Mouse (Mus musculus): ENCODE data around the gene Numa1. TPM values are rescaled to one million over a fixed set of nuclear protein-coding genes. Genes with fewer than 3 reads are reported as not detected.
"Not testable (repeated sequence)": the region's sequence is repeated elsewhere in the genome, so short reads cannot be mapped to it uniquely, and the experiment has no call there.

Gene Numa1
- polyA plus RNA-seq, 1 experiment from 2014 or later = 66.3 TPM

DNA sequence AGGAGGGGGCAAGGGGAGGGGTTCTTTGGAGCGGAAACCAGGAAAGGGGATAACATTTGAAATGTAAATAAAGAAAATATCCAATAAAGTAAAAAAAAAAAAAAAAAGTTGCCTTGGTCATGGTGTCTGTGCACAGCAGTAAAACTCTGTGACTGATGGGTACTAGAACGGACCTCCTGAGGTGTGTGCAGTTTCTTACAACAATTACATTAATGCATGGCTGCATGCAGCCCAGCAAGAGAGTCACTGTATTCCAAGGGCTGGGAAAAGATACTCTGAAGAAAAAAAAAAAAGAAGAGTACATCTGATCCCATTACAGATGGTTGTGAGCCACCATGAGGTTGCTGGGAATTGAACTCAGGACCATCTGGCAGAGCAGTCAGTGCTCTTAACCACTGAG is 87.0 kb downstream of the Numa1 start:
- H3K27me3 ChIP-seq (replicated peaks; ENCODE audit: control insufficient read depth, insufficient read depth, low read length); ATAC-seq (replicated peaks; ENCODE audit: low FRiP score); H3K27ac ChIP-seq (ENCODE audit: low read depth, low read length); H3K4me2 ChIP-seq; H3K4me3 ChIP-seq (ENCODE audit: low read depth, low read length); H3K9ac ChIP-seq (ENCODE audit: low read depth, low read length); H3K9me3 ChIP-seq (ENCODE audit: control insufficient read depth, low read length); H3K4me1 ChIP-seq (replicated peaks; ENCODE audit: control insufficient read depth, insufficient read depth, low read length): not testable (repeated sequence)
- WGBS = 95% methylated on average over 2 of the region's 2 CpGs
- DNase-seq (ENCODE audit: low spot score) = peak; percentile 17
- peaks cover 30% of the 10 kb centered on the region for H3K36me3 ChIP-seq (ENCODE audit: control insufficient read depth, insufficient read depth, low read length)

- Histone ChIP-seq H3K27ac (ENCODE audit: low read depth, low read length) (no peak overlapping the region), H3K4me1 (replicated peaks; ENCODE audit: control insufficient read depth, insufficient read depth, low read length) (0 out of 2 replicates have a peak, but pooled peaks cover 2% of the 10 kb centered on the region), H3K9ac (ENCODE audit: low read depth, low read length) (no peak overlapping the region), H3K9me3 (ENCODE audit: control insufficient read depth, low read length) (no peaks in the 10 kb centered on the region), H3K36me3 (ENCODE audit: control insufficient read depth, insufficient read depth, low read length) (peaks cover 20% of the 10 kb centered on the region), H3K4me3 (ENCODE audit: low read depth, low read length) (no peak overlapping the region), H3K27me3 (replicated peaks; ENCODE audit: control insufficient read depth, insufficient read depth, low read length) (no peaks in the 10 kb centered on the region), H3K4me2 (no peak overlapping the region)
- WGBS = 94% methylated on average over 9 of the region's 9 CpGs
- DNase-seq (ENCODE audit: low spot score) (peak; percentile 15), ATAC-seq (replicated peaks; ENCODE audit: low FRiP score) (no peak)
Measured at GRCm38 (mm10) chr7:102023821-102024220, 89.9 kb downstream of the Numa1 start.

DNA sequence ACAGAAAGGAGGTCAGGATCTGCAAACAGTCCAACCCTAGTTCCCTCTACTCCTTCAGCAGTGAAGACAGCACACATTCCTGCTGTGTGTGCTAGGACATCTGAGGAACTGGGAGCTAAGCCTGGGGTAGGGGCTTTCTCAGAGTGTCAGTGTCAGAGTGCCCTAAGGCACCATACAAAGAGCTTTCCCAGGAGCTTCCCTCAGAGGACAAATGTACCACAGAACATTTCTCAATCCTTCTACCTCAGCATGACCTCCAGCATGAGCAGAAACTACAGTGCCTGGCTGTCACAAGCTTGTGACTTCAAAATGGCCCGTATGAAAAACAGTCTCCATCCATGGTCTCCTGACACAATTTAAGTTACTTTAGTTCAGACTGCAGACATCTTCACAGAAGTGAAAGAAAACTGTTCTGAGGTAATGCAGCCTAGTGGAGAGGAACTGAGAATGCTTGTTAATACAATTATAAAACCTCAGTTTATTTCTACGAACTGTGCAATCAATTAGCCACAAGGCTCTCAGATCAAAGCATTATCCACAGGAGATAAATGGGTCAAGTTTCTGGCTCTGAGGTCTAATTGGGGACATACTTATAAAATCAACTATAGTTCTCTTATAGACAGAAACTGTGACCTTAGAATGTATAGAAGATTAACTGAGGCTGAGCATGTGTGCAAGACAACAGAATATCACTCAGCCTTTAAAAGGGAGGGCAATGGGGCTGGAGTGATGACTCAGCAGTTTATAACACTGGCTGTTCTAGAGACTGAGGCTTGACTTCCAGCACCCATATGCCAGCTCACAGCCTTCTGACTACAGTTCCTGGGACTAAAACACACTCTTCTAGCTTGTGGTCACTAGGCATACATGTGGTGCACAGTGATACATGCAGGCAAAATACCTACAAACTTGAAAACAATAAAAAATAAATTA is 91.5 kb downstream of the Numa1 start:
- no peaks in the 10 kb centered on the region for H3K9me3 ChIP-seq (ENCODE audit: control insufficient read depth, low read length)
- ATAC-seq (replicated peaks; ENCODE audit: low FRiP score) = peak; percentile 60; the same call in 1 of the 2 replicates

DNA sequence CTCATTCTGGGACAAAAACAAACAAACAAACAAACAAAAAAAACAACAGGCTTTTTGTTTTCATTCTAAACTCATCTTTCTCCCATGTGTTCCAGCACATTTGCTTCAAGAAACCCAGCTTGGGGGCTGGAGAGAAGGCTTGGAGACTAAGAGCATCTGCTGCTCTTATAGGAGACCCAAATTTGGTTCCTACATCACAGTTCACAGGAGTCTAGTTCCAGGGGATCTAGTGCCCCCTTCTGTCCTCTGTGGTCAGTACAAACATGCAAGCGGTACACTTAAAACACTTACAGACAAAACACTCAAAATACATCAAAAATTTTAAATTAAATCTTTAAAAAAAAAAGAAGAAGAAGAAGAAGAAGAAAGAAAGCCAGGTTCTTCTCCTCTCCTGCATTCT is 101.0 kb downstream of the Numa1 start:
- H3K4me1 ChIP-seq (replicated peaks; ENCODE audit: control insufficient read depth, insufficient read depth, low read length) = no peaks in the 10 kb centered on the region
- ATAC-seq (replicated peaks; ENCODE audit: low FRiP score) (no peak), DNase-seq (ENCODE audit: low spot score) (no peak)
- no peak overlapping the region for H3K4me2 ChIP-seq
- no peak overlapping the region for H3K27ac ChIP-seq (ENCODE audit: low read depth, low read length)
- no peak overlapping the region for H3K4me3 ChIP-seq (ENCODE audit: low read depth, low read length)
- H3K36me3 ChIP-seq (ENCODE audit: control insufficient read depth, insufficient read depth, low read length) = peaks cover 27% of the 10 kb centered on the region
- no peaks in the 10 kb centered on the region for H3K9me3 ChIP-seq (ENCODE audit: control insufficient read depth, low read length)
- WGBS = 83% methylated on average over 1 of the region's 1 CpGs
- H3K27me3 ChIP-seq (replicated peaks; ENCODE audit: control insufficient read depth, insufficient read depth, low read length) = no peaks in the 10 kb centered on the region
- no peak overlapping the region for H3K9ac ChIP-seq (ENCODE audit: low read depth, low read length)

More for the DNA sequence above, 91.5 kb downstream of the Numa1 start:
- Histone ChIP-seq H3K27ac (ENCODE audit: low read depth, low read length) (no peak overlapping the region), H3K4me2 (no peak overlapping the region), H3K27me3 (replicated peaks; ENCODE audit: control insufficient read depth, insufficient read depth, low read length) (no peaks in the 10 kb centered on the region), H3K4me1 (replicated peaks; ENCODE audit: control insufficient read depth, insufficient read depth, low read length) (0 out of 2 replicates have a peak, but pooled peaks cover 2% of the 10 kb centered on the region), H3K9ac (ENCODE audit: low read depth, low read length) (no peak overlapping the region), H3K36me3 (ENCODE audit: control insufficient read depth, insufficient read depth, low read length) (peaks cover 21% of the 10 kb centered on the region), H3K4me3 (ENCODE audit: low read depth, low read length) (no peak overlapping the region)
- peak; percentile 21 for DNase-seq (ENCODE audit: low spot score)
- WGBS = 92% methylated on average over 2 of the region's 2 CpGs

- Histone ChIP-seq H3K4me1 (replicated peaks; ENCODE audit: control insufficient read depth, insufficient read depth, low read length) (no peaks in the 10 kb centered on the region), H3K4me2 (no peak overlapping the region), H3K9ac (ENCODE audit: low read depth, low read length) (no peak overlapping the region), H3K27ac (ENCODE audit: low read depth, low read length) (no peak overlapping the region), H3K9me3 (ENCODE audit: control insufficient read depth, low read length) (no peaks in the 10 kb centered on the region), H3K36me3 (ENCODE audit: control insufficient read depth, insufficient read depth, low read length) (peaks cover 26% of the 10 kb centered on the region), H3K4me3 (ENCODE audit: low read depth, low read length) (no peak overlapping the region), H3K27me3 (replicated peaks; ENCODE audit: control insufficient read depth, insufficient read depth, low read length) (no peaks in the 10 kb centered on the region)
- 95% methylated on average over 2 of the region's 2 CpGs for WGBS
- DNase-seq (ENCODE audit: low spot score) (no peak), ATAC-seq (replicated peaks; ENCODE audit: low FRiP score) (no peak)
Measured at GRCm38 (mm10) chr7:102035534-102035933, 101.6 kb downstream of the Numa1 start.

DNA sequence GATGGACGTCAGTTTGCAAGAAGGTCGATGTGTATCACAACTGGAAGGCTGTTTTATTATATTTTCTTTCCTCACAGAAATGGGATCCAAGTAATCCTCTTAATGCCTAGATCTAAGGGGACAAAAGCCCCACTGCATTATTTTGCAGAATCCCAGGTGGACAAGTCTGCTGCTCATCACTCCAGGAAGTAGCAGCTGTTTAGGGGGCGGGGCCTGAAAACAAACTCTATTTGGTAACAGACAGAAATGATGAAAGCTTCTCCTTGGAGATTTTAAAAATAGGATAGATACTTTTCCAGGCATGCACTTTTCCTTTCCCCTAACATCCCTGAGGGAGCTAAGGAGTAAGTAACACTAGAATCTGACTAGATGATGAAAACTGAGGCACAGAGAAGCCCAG is 103.4 kb downstream of the Numa1 start:
- Histone ChIP-seq H3K9ac (ENCODE audit: low read depth, low read length) (no peak overlapping the region), H3K27ac (ENCODE audit: low read depth, low read length) (no peak overlapping the region), H3K9me3 (ENCODE audit: control insufficient read depth, low read length) (no peaks in the 10 kb centered on the region), H3K4me3 (ENCODE audit: low read depth, low read length) (no peak overlapping the region), H3K4me2 (no peak overlapping the region), H3K36me3 (ENCODE audit: control insufficient read depth, insufficient read depth, low read length) (peaks cover 23% of the 10 kb centered on the region), H3K27me3 (replicated peaks; ENCODE audit: control insufficient read depth, insufficient read depth, low read length) (no peaks in the 10 kb centered on the region), H3K4me1 (replicated peaks; ENCODE audit: control insufficient read depth, insufficient read depth, low read length) (no peaks in the 10 kb centered on the region)
- no peak for ATAC-seq (replicated peaks; ENCODE audit: low FRiP score)
- 96% methylated on average over 3 of the region's 3 CpGs for WGBS
- DNase-seq (ENCODE audit: low spot score) = no peak

DNA sequence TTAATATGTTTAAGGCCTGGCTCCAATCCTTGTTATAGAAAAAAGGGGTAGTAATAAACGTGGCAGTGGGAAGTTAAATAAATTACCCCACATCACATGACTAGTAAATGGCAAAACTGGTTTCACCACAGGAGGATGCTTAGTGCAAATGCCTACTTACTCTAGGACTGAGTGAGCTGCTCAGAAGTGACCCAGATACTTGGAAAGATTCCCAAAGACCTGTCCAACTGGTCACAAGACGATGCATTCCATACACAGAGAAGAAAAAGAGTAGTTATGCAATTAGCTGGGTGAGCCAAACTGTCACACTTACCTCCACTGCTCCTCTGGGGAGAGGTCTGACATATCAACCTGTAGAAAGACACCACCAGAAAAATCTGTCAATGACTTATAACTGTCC is 108.4 kb downstream of the Numa1 start:
- DNase-seq (ENCODE audit: low spot score) = no peak

GRCm38 (mm10) chr7:102048524-102048923 is 114.6 kb downstream of the Numa1 start:
- H3K27ac ChIP-seq (ENCODE audit: low read depth, low read length); DNase-seq (ENCODE audit: low spot score); H3K4me2 ChIP-seq; H3K9ac ChIP-seq (ENCODE audit: low read depth, low read length); H3K4me1 ChIP-seq (replicated peaks; ENCODE audit: control insufficient read depth, insufficient read depth, low read length); H3K27me3 ChIP-seq (replicated peaks; ENCODE audit: control insufficient read depth, insufficient read depth, low read length); H3K36me3 ChIP-seq (ENCODE audit: control insufficient read depth, insufficient read depth, low read length); ATAC-seq (replicated peaks; ENCODE audit: low FRiP score); H3K9me3 ChIP-seq (ENCODE audit: control insufficient read depth, low read length); H3K4me3 ChIP-seq (ENCODE audit: low read depth, low read length): not testable (repeated sequence)

More for the DNA sequence above, 108.4 kb downstream of the Numa1 start:
- Histone ChIP-seq H3K4me2 (no peak overlapping the region), H3K4me1 (replicated peaks; ENCODE audit: control insufficient read depth, insufficient read depth, low read length) (no peaks in the 10 kb centered on the region), H3K36me3 (ENCODE audit: control insufficient read depth, insufficient read depth, low read length) (peaks cover 13% of the 10 kb centered on the region), H3K9ac (ENCODE audit: low read depth, low read length) (no peak overlapping the region), H3K4me3 (ENCODE audit: low read depth, low read length) (no peak overlapping the region), H3K27me3 (replicated peaks; ENCODE audit: control insufficient read depth, insufficient read depth, low read length) (no peaks in the 10 kb centered on the region), H3K27ac (ENCODE audit: low read depth, low read length) (no peak overlapping the region), H3K9me3 (ENCODE audit: control insufficient read depth, low read length) (no peaks in the 10 kb centered on the region)
- no peak for ATAC-seq (replicated peaks; ENCODE audit: low FRiP score)
- whole genome bisulfite sequencing = 71% methylated on average over 2 of the region's 2 CpGs

- no peak overlapping the region for H3K4me2 ChIP-seq
- WGBS = 65% methylated on average over 3 of the region's 3 CpGs
- peaks cover 15% of the 10 kb centered on the region for H3K4me1 ChIP-seq (replicated peaks; ENCODE audit: control insufficient read depth, insufficient read depth, low read length)
- H3K4me3 ChIP-seq (ENCODE audit: low read depth, low read length) = no peak overlapping the region
- ATAC-seq (replicated peaks; ENCODE audit: low FRiP score) (no peak), DNase-seq (ENCODE audit: low spot score) (no peak)
- no peak overlapping the region for H3K27ac ChIP-seq (ENCODE audit: low read depth, low read length)
- peaks cover 6% of the 10 kb centered on the region; the same call in 1 of the 2 replicates for H3K36me3 ChIP-seq (ENCODE audit: control insufficient read depth, insufficient read depth, low read length)
- no peaks in the 10 kb centered on the region for H3K27me3 ChIP-seq (replicated peaks; ENCODE audit: control insufficient read depth, insufficient read depth, low read length)
- no peak overlapping the region for H3K9ac ChIP-seq (ENCODE audit: low read depth, low read length)
- no peaks in the 10 kb centered on the region for H3K9me3 ChIP-seq (ENCODE audit: control insufficient read depth, low read length)
Measured at GRCm38 (mm10) chr7:102061353-102061752, 127.4 kb downstream of the Numa1 start.
